Mouse (Mus musculus): ENCODE data around the gene Cyp21a1.
"Not testable (repeated sequence)": the region's sequence is repeated elsewhere in the genome, so short reads cannot be mapped to it uniquely, and the experiment has no call there.

The Cyp21a1 gene

DNA sequence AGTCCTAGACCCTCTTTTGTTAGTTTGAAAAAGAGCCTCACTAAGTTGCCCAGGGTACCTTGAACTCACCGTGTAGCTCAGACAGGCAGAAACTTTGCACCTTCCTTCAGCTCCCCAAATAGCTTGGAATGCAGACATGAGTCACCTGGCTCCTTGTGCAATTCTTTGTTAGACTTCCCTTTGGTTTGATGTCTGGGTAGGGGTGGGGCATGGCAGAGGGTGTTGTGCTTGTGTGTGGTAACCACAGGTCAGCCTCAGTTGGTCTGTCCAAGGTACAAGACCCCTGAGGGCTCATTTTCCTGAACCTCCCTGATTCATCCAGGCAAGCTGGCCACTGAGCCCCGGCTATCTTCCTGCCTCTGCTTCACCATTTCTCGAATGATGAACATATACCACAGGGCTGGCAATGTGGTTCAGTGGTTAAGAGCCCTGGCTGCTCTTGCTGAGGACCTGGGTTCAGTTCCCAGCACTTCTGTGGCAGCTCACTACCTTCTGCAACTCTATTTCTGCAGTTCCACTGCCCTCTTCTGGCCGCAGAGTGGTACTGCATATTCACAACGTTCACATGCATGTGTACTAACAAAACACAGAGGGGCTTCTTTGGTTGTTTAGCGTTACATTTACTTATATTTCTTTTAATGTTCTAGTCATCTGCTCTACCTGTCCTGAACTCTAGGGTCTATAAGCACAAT lies 656 bp upstream of the Cyp21a1 start:
- peak; percentile 11 for DNase-seq (ENCODE audit: low read depth)

GRCm38 (mm10) chr17:34803367-34803766 lies 994 bp downstream of the Cyp21a1 start:
- not testable (repeated sequence) for DNase-seq (ENCODE audit: low read depth)

GRCm38 (mm10) chr17:34802756-34803155 lies 1.6 kb downstream of the Cyp21a1 start:
- DNase-seq (ENCODE audit: low read depth) = not testable (repeated sequence)

GRCm38 (mm10) chr17:34800781-34801305 lies 3.5 kb downstream of the Cyp21a1 start:
- not testable (repeated sequence) for DNase-seq (ENCODE audit: low read depth)

- no peak for DNase-seq (ENCODE audit: low read depth)
Measured at GRCm38 (mm10) chr17:34799531-34799925, 4.8 kb downstream of the Cyp21a1 start.

- DNase-seq (ENCODE audit: low read depth) = no peak
Measured at GRCm38 (mm10) chr17:34798866-34799530, 5.4 kb downstream of the Cyp21a1 start.

DNA sequence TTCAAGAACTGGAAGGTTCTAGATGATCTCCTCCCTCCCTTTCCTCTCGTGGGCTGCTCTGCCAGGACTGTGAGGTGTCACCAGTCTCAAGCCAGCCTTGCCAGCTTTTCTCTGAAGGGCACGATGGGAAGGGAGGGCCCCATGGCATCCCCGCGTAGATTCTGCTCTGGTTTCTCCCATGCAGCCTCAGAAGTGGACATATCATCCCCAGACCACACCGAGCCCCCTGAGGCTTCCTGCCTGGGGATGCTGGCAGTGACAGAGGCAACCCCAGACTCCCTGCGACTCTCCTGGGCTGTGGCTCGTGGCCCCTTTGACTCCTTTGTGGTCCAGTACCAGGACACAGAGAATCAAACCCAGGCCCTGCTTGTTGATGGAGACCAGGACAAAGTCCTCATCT lies 6.3 kb downstream of the Cyp21a1 start:
- not testable (repeated sequence) for DNase-seq (ENCODE audit: low read depth)

DNA sequence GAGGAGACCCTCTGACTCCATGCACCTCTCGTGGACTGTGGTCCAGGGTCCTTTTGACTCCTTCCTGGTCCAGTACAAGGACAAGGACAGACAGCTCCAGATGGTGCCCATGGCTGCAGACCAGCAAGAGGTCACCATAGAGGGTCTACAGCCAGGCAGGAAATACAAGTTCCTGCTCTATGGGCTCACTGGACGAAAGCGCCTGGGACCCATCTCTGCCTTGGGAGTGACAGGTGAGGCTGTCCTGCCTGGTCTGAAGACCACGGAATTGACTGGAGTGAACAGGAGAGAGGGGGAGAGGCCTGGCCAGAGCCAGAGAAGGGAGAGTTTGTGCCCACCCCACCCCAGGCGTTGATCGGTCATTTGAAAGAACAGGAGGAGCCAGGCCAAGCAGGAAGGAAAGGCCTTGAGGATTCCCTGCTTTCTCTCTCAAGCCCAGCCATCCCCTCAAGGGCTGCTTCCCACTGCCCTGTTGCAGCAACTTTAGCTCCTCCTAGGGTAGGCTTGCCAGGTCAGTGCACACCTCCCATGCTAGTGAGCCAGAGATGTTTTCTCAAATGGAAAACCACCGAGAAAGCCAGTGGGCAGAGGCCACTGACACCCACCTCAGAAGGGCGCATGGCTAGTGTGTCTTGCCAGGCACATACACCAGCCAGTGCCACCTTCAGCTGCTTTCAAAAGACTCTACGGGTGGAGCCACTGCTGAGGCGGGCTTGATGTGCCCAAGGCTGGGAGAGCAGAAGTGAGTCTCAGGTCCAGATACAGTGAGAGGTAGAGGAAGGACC lies 7.0 kb downstream of the Cyp21a1 start:
- not testable (repeated sequence) for DNase-seq (ENCODE audit: low read depth)

DNA sequence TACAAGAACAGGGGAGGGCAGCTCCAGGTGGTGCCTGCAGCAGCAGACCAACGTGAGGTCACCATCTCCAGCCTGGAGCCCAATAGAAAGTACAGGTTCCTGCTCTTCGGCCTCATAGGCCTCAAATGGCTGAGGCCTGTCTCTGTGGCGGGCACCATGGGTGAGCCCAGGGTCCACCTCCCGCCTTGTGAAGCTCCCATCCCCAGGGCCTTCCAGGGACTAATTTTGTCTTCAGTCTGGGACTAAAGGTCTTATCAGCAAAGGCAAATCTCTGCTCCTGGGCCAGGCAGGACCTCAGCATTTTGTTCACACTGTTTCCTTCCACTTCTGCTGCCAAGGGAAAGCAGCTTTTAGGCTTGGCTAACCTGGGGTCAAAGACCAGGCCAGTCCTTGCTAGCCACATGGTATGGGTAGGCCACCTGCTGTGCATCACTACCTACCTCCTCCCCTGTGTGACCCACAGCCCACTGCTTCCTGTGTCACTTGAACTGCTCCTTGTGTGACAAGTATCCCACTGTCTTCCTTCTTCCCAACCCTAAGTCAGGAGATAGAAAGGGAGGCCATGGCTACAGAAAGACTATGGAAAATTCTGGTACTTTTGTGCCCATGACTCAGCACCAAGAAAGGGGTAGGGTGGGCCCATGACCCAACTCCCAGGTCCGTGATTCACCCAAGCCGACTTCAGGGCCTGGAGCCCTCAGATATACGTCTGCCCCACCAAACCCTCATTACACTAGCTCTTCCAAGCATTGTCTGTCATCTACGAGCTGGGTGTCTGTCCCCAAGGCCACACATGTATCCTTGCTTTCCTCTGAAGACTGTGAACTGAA lies 7.8 kb downstream of the Cyp21a1 start:
- no peak for DNase-seq (ENCODE audit: low read depth)

DNA sequence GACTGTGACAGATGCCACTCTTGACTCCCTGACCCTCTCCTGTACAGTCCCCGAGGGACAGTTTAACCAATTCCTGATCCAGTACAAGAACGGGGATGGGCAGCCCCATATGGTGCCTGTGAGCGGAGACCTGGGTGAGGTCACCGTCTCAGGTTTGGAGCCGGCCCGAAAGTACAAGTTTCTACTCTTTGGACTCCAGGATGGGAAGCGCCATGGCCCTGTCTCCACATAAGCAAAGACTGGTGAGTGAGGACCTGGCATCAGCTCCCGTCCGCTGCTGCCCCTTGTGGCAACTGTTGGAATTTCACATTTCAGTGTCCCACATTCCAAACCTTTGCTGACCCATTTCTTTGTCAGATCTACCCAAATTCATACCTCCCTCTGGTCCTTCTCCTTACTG lies 8.7 kb downstream of the Cyp21a1 start:
- DNase-seq (ENCODE audit: low read depth) = peak; percentile 9

DNA sequence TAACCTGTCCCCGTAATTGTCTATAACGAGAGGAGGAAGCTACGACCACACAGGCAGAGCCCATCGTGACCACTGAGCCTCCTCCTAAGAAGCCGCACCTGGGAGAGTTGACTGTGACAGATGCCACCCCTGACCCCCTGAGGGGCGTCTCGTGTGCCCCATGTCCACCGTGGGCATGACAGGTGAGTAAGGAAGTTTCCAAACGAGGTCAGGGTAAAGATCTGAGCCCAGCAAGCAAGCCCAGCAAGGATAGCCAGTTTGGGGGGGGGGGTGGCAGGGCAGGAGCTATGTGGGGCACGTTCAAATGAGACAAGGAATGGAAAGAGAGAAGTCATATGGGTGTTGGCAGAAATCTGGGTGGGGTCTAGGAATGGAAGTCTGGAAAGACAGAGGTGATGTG lies 9.3 kb downstream of the Cyp21a1 start:
- DNase-seq (ENCODE audit: low read depth) = no peak

DNA sequence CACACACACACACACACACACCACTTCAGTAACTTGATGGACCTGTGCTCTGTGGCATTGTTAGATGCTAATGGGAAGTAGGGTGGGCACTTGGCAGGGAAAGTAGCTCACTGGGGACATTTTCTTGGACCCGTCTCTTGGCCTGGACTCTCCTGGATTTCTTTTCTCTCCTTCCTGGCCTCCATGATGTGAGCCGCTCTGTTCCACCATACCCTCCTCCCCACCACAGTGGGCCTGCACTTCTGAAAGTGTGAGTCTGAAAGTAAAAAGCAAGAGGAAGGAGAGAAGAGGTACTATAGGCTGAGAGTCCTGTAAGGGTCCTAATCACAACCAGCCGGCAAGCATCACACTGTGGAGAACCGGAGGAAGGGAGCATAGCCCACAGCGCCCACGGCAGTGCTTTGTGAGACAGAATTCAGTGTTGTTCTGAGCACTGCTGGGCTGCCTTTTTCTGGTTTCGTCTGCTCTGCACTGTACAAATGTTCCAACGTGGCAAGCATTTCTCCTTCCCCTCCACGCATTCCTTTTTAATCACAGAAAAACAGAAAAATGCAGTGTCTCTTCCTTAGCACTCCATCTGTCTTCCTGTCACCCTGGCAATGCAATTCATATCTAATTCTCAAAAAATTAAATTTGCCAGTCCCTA lies 26.6 kb downstream of the Cyp21a1 start:
- DNase-seq (ENCODE audit: low read depth) = no peak

GRCm38 (mm10) chr17:34761471-34761870 lies 42.9 kb downstream of the Cyp21a1 start:
- no peak for DNase-seq (ENCODE audit: low read depth)
